Mouse (Mus musculus) large intestine, adult 2 months (tissue): ENCODE data around the gene Mfsd14a. TPM values are rescaled to one million over a fixed set of nuclear protein-coding genes. Genes with fewer than 3 reads are reported as not detected.
A peak's percentile ranks its signal among the peaks of the same experiment; 100 is the strongest.
"Not testable (repeated sequence)": the region's sequence is repeated elsewhere in the genome, so short reads cannot be mapped to it uniquely, and the experiment has no call there.

Experiments
- DNase-seq: peaks from one replicate; pipeline ENCODE4 v3.0.0-alpha.2; 2012; ENCODE audit warnings: low read depth, low spot score
- WGBS: fragments of 180-500 bp; shearing (Covaris S2); methylation state at CpG from one replicate; pipeline ENCODE4 v1.1.7; 2018; 5-methylcytosine and 5-hydroxymethylcytosine counted together
- polyA plus RNA-seq: library from polyadenylated mRNA; depleted of rRNA; stranded (reverse); fragments of >200 nt; gene quantifications from 2 replicates; pipeline ENCODE4 v1.2.3, GENCODE M21; 2012; rRNA removed

The Mfsd14a gene
- polyA plus RNA-seq = 17.1 and 20.2 TPM in 2 replicates

DNA sequence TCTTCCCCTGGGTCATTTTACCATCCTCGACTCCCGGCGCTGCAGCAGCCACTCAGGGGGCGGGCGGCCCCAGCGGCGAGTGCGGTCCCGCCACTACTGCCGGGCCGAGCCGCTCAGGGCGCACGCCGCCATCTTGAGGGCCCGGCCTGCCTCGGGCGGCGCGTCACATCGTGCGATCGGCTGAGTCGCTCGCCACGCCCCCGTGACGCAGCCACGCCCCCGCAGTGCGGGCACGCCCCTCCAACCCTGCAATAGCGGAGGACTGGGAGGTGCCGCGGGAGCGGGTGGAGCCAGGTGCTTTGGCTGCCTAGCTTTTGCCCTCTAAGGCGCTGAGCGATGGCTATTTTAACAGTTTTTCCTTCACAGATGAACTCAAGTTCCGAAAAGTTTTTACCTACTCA lies at the start of gene Mfsd14a:
TSS of gene Mfsd14a (minus strand) at position 215 of the 401 bp plus-strand sequence.
- DNase-seq = peak; percentile 68
- WGBS = 1% methylated on average over 39 of the region's 39 CpGs

DNA sequence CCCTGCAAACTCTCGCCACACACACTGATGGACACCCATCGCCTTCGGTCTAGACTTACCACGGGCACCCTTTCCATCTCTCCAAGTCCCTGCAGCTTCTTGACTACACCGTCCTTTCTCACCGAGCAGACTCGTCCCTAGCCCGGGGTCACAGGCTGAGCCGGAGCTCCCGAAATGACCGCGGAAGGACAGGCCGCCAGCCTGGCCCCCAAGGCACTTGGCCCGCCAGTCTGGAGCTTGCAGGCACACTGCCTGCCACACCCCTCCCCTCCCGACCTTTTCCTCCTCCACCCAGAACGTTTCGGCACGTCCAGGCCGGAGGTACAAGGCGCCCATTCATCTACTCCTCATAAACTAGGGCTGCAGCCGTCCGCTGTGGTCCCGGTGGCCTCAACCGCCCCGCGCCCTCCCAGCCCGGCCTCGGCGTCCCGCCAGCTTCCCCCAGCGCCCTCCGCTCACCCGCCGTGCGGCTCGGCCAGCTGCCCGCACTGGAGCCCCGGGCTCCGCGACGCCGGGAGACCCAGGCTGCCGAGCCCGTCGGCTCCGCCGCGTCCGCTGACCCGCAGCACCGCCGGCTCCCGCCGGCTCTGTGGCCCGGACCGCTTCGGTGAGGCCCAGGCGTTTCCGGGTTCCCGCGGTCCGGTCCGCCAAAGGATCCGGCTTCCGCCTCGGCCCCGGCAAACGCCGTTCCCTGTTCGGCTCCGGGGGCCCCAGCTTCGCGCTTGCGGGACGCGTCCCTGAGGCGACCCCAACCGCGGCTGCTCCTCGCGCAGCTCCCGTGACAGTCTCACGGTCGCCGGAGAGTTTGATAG lies 49.4 kb upstream of the Mfsd14a start:
- under 1% methylated on average over 84 of the region's 85 CpGs for WGBS
- DNase-seq = no peak

DNA sequence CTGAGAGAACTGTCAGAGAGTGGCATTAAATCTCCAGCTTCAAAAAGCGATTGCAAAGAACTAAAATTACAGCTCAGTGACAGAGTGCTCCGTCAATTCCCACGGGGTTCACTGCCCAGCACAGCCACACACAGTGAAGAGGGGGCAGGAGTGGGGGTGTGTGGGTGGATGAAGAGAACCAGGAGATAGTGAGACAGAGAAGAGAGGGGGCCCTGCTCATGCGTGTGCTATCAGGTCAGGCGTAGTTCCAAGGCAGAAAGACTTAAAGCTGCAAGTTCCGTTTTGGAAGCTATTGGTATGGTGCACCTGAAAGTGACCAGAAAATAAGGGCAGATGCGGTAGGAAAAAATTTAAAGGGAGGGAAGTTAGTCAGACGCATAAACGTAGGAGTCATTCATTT lies 48.5 kb upstream of the Mfsd14a start:
- no peak for DNase-seq
- 11% methylated on average over 9 of the region's 9 CpGs for WGBS

DNA sequence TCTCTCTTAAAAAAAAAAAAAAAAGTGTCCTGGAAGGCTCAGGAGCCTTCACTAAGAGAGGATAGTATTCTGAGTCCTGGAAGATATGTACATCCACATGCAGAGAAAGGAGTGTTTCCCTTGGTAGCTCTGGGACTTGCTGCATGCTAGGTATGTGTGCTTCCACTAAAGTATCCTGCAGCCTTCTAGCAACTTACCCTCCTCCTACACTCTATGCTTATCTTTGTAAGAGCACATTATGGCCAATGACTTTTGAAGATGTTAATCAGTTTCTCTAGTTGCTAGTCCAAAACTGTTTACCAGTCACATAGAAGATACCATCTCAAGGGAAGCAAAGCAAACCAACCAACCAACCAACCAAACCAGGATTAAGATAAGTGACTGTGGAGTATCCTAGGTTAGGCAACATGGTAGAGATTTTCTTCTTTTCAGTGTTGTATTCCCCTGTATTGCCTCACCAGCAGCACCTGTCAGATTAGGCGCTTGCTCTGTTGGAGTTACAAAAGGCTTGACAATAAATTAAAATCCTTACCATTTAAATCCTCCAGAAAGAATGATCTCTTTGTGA lies 43.2 kb upstream of the Mfsd14a start:
- DNase-seq = no peak
- 59% methylated on average over 1 of the region's 1 CpGs for WGBS

DNA sequence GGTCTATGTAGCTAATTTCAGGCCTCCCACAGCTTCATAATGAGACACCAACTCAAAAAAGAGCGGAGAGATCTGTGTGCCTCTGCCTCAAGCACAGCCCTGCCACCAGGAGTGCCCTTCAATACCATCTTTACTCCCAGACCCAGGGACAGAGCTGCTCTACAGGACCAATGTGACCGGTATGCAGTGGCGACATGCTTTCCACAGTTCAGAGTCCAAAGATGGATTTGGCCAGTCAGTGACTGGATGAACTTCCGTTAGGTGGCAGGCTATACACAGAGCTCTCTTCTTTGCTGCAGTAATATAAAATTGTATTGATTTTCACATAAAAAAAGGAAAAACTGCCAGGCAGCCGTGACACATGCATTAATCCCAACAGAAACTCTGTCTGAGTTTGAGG lies 41.4 kb upstream of the Mfsd14a start:
- 38% methylated on average over 5 of the region's 5 CpGs for whole genome bisulfite sequencing
- no peak for DNase-seq

DNA sequence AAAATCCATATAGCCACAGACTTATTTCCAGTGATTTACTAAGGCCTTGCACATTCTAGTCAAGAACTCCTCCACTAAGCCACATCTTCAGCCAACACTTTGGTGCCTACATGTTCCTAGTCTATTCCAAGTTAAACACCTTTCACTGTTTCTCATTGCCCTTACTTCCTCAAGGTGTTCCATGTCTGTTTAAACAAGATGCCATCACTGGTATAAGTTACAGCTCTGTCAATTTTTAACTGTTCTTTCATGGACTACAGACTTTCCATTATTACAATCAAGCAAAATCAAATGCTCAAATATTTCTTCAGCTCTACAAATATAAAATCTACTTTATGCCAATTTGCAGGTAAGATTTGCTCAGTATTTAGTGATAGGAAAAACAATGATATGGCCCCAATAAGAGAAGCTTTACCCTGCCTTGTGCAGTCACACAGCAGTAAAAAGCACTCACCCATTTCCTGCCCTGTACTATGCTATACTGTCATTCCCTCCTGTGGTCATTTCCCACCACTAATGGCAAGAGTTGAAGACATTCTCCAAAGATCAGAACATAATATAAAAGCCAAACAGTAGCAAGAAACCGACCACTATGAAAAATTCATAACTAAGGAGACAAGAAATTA lies 40.3 kb upstream of the Mfsd14a start:
- no peak for DNase-seq
- 23% methylated on average over 1 of the region's 1 CpGs for WGBS

DNA sequence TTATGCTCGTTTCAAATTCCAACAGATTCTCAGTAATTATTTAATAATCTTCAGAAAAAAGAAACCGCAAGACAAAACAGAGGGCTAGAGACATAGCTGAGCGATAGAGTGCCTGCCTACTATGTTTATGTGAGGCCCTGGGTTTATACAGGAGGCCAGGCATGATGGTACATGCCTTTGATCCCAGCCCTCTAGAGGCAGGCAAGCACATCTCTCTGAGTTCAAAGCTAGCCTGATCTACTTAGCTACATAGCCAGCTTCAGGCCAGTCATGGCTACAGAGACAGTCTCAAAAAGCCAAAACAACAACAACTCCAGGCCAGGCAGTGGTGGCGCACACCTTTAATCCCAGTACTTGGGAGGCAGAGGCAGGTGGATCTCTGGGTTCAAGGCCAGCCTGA lies 39.1 kb upstream of the Mfsd14a start:
- 76% methylated on average over 4 of the region's 4 CpGs for WGBS
- DNase-seq = no peak

DNA sequence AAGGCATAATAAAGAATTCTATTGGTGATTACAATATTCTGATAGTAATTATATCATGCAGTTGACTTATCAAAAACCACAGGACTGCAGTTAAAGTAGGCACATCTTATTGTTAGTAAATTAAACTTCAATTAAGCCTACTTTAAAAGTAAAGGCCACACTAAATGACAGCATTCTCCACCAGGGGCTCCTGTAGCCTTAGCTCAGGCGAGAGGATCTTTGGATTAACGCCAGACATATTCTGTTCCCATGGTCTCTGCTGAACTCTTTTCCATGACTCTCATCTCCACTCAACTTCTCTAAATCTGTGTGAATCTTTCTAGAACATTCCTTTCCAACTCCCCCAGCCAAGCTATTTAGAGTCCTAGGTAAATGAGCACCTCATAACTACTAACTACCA lies 36.3 kb upstream of the Mfsd14a start:
- 34% methylated on average over 2 of the region's 2 CpGs for WGBS

DNA sequence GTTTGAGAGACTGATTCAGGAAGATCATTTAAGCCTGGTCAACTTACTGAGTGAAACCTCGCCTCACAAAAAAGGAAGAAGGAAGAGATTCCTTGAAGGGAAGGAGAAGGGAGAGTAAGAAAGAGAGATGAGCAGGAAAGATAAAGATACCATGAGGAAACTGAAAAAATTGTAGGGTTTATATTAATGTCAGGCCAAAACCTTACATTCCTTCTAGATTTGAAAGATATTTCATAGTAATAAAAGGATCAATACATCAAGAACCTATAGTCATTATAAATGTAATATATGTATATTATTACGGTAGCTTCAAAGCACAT lies 33.1 kb upstream of the Mfsd14a start:
- WGBS = 57% methylated on average over 2 of the region's 2 CpGs
- DNase-seq = no peak

More for the DNA sequence above, 36.3 kb upstream of the Mfsd14a start:
- no peak for DNase-seq

DNA sequence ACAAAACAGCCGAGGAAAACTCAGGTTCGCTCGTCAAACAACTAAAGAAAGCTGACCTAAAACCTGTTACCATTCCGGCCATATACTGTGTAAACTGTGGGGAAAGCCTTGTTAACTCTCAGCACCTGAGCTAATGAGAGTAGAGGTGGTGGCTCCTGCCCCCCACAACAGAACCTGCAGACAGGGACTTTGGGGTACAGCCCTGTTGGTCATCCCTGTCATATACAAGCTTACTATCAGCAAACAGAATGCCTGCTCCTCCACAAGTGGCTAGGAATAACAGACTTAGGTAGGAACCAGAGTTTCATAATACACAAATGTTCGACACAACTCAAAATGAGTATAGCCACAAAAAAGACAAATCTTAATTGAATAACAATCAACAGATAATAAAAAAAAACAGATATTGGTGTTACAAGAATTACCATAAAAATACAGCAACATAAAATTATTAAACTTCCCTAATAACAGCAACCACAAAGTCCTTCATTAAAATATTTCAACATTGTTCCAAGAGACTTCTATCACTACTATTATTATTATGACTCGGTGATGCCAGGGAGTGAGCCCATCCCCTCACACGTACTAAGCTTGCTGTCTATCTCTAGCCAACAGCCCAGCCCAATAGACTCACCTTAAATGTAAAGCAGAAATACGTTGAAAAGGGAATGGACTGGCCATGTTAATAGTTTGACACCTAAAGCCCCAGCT lies 32.6 kb upstream of the Mfsd14a start:
- no peak for DNase-seq
- WGBS = 61% methylated on average over 8 of the region's 8 CpGs

DNA sequence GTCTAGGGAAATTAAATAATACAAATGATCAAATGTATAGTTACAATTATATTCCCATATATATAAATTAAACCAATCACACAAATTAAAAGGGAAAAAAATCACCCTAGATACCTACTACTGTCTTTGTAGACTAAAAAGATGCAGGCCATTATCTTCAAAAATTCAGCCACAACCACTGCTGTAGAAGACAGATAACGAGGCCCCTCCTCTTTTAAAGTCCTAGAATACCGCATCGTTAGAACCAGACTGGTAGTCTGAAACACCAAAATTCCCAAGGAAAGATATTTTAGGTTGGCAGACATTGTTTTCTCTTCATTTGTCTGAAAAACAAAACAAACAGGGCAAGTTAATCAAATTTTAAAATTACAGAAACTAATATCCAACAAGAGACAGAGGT lies 31.8 kb upstream of the Mfsd14a start:
- DNase-seq = no peak
- 88% methylated on average over 3 of the region's 3 CpGs for WGBS

DNA sequence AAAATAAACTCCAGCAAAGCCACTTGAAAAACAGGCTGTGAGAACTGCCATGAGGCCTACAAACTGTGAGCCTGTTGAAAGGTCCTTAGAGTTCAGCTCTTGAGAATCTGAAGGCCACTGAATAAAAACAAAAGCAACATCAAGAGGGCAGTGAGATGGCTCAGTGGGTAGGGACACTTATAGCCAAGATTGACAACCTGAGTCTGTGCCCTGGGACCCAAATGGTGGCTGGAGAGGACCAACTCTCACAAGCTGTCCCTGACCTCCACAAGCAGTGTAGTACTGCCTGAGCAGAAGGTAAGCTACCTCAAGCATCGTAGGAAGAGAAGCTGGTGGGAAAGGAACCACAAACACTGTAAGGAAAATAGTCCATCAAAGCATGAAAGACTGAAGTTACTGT lies 18.7 kb upstream of the Mfsd14a start, which contains the start of gene Gm43191:
TSS of gene Gm43191 (minus strand) at position 101 of the 400 bp plus-strand sequence.
- WGBS = 94% methylated on average over 1 of the region's 1 CpGs
- no peak for DNase-seq

DNA sequence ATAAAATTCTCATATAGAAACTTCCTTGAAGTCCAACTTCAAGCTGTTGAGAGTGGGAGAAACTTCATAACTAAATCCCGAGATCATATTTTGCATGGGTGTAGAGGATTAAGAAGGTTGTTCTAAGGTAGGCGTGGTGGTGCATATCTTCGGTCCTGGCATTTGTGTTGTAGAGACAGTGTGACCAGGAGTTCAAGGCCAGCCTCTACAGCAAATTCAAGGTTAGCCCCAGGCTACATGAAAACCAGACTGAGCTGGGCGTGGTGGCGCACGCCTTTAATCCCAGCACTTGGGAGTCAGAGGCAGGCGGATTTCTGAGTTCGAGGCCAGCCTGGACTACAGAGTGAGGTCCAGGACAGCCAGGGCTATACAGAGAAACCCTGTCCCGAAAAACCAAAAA lies 1.8 kb upstream of the Mfsd14a start:
- DNase-seq = not testable (repeated sequence)
- 80% methylated on average over 9 of the region's 9 CpGs for WGBS

DNA sequence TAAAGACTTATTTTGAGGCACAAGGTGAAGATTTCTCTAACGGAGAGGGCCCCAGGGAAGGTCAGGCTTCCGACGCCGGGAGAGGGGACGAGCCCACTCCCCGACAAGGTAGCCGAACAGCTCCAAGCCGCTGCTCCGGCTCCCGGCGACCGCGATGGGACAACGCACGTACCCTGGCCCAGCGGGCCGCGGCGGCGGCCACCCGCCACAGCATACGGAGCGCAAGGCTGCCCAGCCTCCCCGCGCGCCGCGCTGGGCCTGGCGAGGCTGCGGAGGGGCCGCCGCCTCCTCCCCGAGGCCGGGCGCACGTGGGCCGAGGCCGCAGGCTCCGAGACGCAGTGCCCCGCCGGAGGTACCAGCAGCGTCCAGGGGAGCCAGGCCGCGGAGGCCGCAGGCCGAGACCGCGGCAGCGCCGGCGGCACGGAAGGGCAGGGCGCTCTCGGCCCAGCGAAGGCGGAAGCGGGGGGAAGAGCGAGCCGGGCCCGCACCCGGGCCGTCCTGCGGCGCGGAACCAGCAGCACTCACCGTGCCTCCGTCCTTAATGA lies 535 bp downstream of the Mfsd14a start:
- DNase-seq = no peak
- under 1% methylated on average over 67 of the region's 68 CpGs for WGBS

DNA sequence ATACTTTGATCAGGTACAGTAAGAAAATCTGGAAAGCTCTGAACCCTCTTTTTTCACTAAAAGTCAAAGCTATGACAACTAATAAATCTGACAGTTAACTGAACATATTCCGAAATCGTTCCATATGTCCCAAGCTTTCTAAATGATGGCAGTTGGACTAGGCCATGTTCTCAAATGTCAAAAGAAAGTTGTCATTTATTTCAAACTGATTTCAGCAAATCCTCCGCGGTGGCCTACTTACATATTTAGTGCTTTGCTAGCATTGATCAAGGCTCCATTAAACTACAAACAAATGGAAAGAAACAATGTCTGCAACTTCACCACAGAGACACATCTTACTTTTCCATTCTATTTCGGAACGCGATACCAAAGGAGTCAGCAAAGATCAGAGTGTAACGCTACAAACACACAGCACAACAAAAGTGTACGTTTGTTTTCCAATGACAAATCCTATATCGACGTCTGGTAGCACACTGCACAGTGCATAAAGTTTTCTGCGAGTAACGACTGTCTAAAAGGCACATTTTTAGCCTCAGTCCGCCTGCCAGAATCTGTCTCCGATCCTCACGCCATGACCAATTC lies 1.1 kb downstream of the Mfsd14a start:
- DNase-seq = no peak
- WGBS = 2% methylated on average over 16 of the region's 16 CpGs

DNA sequence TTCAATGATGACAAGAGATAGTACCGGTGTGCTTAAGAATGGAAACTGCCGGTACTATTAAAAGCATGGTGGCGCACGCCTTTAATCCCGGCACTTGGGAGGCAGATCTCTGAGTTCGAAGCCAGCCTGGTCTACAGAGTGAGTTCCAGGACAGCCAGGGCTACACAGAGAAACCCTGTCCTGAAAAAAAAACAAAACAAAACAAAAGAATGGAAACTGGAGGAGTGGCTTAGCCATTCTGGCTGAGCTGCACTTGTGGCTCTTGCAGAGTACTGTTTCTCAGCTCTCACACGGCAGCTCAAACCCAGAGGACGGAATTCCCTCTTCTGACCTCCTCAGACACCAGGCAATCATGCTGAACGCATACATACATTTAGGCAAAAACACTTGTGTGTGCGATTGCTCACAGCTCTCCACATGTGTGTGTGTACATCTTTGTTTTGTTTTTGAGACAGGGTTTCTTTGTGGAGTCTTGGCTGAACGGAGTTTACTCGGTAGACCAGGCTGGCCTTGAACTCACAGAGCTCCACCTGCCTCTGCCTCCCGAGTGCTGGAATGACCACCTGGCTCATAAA lies 2.5 kb downstream of the Mfsd14a start:
- no peak for DNase-seq
- WGBS = 79% methylated on average over 13 of the region's 13 CpGs

DNA sequence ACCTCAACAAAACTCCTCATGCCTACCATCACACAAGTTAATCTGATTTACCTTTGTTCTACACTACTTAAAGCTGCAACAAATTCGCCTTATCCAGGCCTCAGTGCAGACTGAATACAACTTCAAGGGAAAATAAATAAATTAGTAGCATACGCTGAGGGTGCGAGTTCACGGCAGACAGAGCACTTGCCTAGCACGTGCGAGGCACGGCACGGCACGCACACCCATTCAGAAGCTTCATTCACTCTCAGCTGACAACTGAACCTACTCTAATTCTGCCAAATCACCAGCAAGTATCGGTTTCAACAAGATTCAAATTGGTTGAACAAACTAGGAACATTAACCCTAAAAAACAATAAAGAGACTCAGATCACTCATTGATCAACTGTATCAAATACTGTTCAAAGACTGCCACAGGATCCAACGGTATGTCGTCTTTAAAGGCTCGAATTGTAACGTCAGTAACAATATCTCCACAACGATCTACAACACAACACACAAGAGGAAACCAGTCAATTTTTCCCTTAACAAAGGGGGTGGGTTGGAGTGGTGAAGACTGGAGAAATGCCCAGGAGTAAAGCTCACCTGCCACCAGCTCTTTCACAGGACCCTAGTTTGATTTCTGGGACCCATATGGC lies 3.4 kb downstream of the Mfsd14a start:
- no peak for DNase-seq
- 86% methylated on average over 15 of the region's 15 CpGs for WGBS

DNA sequence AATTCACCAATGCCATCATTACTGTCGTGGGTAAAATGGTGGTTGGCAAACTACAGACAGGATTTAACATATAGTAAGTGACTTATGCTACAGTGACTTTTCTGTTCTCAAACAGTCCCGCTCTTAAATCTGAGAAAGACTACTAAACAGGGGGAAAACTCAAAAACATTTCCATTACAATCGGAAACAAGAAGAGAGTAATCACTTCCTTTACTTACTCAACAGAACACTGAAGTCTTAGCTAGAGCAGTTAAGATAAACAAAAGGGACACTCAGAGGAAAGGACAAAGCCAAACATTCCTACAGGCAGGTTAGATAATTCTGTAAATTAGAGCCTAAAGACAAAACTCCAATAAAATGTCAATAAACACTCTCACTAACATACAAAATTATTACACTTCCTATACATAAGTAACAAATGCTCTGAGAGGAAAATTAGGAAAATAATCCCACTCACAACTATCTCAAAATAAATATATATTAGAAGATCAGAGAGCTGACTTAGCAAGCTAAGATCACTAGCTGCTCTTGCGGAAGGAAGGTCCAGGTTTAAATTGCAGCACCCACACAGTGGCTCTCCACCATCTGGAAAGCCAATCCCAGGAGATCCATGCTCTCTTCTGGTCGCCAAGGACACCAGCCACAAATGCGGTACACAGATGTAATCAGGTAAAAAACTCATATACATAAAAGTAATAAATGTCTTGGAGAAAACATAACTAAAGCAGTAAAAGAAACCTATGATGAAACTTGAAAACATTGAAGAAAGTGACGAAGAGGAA lies 6.1 kb downstream of the Mfsd14a start:
- WGBS = 75% methylated on average over 7 of the region's 7 CpGs
- no peak for DNase-seq
